Mouse (Mus musculus): ENCODE results near the gene Gm10715. TPM values are rescaled to one million over a fixed set of nuclear protein-coding genes. Genes with fewer than 3 reads are reported as not detected.
"Not testable (repeated sequence)": the region's sequence is repeated elsewhere in the genome, so short reads cannot be mapped to it uniquely, and the experiment has no call there.

The Gm10715 gene
- not detected in 2 replicates for polyA plus RNA-seq (2015; fragmentation: Nextera tagmentation; extraction: Ambion mirVana)

DNA sequence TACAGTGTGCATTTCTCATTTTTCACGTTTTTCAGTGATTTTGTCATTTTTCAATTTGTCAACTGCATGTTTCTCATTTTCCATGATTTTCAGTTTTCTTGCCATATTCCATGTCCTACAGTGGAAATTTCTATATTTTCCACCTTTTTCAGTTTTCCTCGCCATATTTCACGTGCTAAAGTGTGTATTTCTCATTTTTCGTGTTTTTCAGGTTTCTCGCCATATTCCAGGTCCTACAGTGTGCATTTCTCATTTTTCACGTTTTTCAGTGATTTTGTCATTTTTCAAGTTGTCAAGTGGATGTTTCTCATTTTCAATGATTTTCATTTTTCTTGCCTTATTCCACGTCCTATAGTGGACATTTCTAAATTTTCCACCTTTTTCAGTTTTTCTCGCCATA is at the start of gene Gm10715:
TSS of gene Gm10715 (plus strand) at position 301 of the 400 bp plus-strand sequence.
- H3K36me3 ChIP-seq, ATAC-seq: not testable (repeated sequence)
- WGBS, result 83% methylated on average over 8 of the region's 8 CpGs

DNA sequence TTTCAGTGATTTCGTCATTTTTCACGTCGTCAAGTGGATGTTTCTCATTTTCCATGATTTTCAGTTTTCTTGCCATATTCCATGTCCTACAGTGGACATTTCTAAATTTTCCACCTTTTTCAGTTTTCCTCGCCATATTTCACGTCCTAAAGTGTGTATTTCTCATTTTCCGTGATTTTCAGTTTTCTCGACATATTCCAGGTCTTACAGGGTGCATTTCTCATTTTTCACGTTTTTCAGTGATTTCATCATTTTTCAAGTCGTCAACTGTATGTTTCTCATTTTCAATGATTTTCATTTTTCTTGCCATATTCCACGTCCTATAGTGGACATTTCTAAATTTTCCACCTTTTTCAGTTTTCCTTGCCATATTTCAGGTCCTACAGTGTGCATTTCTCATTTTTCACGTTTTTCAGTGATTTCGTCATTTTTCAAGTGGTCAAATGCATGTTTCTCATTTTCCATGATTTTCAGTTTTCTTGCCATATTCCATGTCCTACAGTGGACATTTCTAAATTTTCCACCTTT is 36.2 kb upstream of the Gm10715 start, which contains the start of gene Gm10722:
TSS of gene Gm10722 (plus strand) at position 478 of the 528 bp plus-strand sequence.
- not testable (repeated sequence) for H3K36me3 ChIP-seq; H3K27ac ChIP-seq; H3K27me3 ChIP-seq; H3K4me1 ChIP-seq (replicated peaks); H3K4me2 ChIP-seq (replicated peaks); H3K9me3 ChIP-seq; ATAC-seq; H3K4me3 ChIP-seq (replicated peaks); H3K9ac ChIP-seq (replicated peaks)
- WGBS, result 75% methylated on average over 12 of the region's 12 CpGs

More for the DNA sequence above, at the start of gene Gm10715:
- not testable (repeated sequence) for H3K4me3 ChIP-seq (replicated peaks); H3K9me3 ChIP-seq; H3K4me1 ChIP-seq (replicated peaks); H3K27ac ChIP-seq; H3K27me3 ChIP-seq; H3K9ac ChIP-seq (replicated peaks); H3K4me2 ChIP-seq (replicated peaks)

DNA sequence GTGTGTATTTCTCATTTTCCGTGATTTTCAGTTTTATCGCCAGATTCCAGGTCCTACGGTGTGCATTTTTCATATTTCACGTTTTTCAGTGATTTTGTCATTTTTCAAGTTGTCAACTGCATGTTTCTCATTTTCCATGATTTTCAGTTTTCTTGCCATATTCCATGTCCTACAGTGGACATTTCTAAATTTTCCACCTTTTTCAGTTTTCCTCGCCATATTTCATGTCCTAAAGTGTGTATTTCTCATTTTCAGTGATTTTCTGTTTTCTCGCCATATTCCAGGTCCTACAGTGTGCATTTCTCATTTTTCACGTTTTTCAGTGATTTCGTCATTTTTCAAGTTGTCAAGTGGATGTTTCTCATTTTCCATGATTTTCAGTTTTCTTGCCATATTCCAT is 35.7 kb upstream of the Gm10715 start:
- not testable (repeated sequence) for H3K9ac ChIP-seq (replicated peaks); H3K27ac ChIP-seq; H3K9me3 ChIP-seq; H3K36me3 ChIP-seq; H3K4me1 ChIP-seq (replicated peaks); H3K4me2 ChIP-seq (replicated peaks); ATAC-seq; H3K4me3 ChIP-seq (replicated peaks); H3K27me3 ChIP-seq
- 65% methylated on average over 8 of the region's 8 CpGs for WGBS

DNA sequence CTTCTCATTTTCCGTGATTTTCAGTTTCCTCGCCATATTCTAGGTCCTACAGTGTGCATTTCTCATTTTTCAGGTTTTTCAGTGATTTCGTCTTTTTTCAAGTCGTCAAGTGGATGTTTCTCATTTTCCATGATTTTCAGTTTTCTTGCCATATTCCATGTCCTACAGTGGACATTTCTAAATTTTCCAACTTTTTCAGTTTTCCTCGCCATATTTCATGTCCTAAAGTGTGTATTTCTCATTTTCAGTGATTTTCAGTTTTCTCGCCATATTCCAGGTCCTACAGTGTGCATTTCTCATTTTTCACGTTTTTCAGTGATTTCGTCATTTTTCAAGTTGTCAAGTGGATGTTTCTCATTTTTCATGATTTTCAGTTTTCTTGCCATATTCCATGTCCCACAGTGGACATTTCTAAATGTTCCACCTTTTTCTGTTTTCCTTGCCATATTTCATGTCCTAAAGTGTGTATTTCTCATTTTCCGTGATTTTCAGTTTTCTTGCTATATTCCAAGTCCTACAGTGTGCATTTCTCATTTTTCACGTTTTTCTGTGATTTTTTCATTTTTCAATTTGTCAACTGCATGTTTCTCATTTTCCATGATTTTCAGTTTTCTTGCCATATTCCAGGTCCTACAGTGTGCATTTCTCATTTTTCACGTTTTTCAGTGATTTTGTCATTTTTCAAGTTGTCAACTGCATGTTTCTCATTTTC is 34.6 kb upstream of the Gm10715 start:
- not testable (repeated sequence) for H3K4me2 ChIP-seq (replicated peaks); H3K9me3 ChIP-seq; H3K27me3 ChIP-seq; H3K27ac ChIP-seq; H3K4me3 ChIP-seq (replicated peaks); H3K9ac ChIP-seq (replicated peaks); H3K4me1 ChIP-seq (replicated peaks); H3K36me3 ChIP-seq
- 70% methylated on average over 9 of the region's 11 CpGs for WGBS
- peak; percentile 90 for ATAC-seq

DNA sequence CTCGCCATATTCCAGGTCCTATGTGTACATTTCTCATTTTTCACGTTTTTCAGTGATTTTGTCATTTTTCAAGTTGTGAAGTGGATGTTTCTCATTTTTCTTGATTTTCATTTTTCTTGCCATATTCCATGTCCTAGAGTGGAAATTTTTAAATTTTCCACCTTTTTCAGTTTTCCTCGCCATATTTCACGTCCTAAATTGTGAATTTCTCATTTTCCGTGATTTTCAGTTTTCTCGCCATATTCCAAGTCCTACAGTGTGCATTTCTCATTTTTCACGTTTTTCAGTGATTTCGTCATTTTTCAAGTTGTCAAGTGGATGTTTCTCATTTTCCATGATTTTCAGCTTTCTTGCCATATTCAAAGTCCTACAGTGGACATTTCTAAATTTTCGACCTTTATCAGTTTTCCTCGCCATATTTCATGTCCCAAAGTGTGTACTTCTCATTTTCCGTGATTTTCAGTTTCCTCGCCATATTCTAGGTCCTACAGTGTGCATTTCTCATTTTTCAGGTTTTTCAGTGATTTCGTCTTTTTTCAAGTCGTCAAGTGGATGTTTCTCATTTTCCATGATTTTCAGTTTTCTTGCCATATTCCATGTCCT is 33.8 kb upstream of the Gm10715 start, which contains the start of gene Gm11168:
TSS of gene Gm11168 (plus strand) at position 553 of the 603 bp plus-strand sequence.
- not testable (repeated sequence) for H3K9me3 ChIP-seq; H3K36me3 ChIP-seq; H3K4me1 ChIP-seq (replicated peaks); H3K4me2 ChIP-seq (replicated peaks); H3K27ac ChIP-seq; ATAC-seq; H3K27me3 ChIP-seq; H3K4me3 ChIP-seq (replicated peaks); H3K9ac ChIP-seq (replicated peaks)
- 74% methylated on average over 6 of the region's 14 CpGs for WGBS

DNA sequence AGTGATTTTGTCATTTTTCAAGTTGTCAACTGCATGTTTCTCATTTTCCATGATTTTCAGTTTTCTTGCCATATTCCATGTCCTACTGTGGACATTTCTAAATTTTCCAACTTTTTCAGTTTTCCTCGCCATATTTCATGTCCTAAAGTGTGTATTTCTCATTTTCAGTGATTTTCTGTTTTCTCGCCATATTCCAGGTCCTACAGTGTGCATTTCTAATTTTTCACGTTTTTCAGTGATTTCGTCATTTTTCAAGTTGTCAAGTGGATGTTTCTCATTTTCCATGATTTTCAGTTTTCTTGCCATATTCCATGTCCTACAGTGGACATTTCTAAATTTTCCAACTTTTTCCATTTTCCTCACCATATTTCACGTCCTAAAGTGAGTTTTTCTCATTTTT is 30.5 kb upstream of the Gm10715 start:
- H3K9ac ChIP-seq (replicated peaks); H3K4me2 ChIP-seq (replicated peaks); H3K36me3 ChIP-seq; H3K4me3 ChIP-seq (replicated peaks); H3K27ac ChIP-seq; H3K27me3 ChIP-seq; H3K9me3 ChIP-seq; ATAC-seq; H3K4me1 ChIP-seq (replicated peaks): not testable (repeated sequence)
- WGBS, result 85% methylated on average over 1 of the region's 5 CpGs

DNA sequence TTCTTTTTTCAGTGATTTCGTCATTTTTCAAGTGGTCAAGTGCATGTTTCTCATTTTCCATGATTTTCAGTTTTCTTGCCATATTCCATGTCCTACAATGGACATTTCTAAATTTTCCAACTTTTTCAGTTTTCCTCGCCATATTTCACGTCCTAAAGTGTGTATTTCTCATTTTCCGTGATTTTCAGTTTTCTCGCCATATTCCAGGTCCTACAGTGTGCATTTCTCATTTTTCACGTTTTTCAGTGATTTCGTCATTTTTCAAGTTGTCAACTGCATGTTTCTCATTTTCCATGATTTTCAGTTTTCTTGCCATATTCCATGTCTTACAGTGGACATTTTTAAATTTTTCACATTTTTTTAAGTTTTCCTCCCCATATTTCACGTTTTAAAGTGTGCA is 30.0 kb upstream of the Gm10715 start:
- H3K4me2 ChIP-seq (replicated peaks); H3K36me3 ChIP-seq; H3K4me1 ChIP-seq (replicated peaks); H3K9ac ChIP-seq (replicated peaks); H3K9me3 ChIP-seq; H3K4me3 ChIP-seq (replicated peaks); H3K27me3 ChIP-seq; H3K27ac ChIP-seq: not testable (repeated sequence)
- peak; percentile 77 for ATAC-seq
- 74% methylated on average over 8 of the region's 8 CpGs for WGBS

DNA sequence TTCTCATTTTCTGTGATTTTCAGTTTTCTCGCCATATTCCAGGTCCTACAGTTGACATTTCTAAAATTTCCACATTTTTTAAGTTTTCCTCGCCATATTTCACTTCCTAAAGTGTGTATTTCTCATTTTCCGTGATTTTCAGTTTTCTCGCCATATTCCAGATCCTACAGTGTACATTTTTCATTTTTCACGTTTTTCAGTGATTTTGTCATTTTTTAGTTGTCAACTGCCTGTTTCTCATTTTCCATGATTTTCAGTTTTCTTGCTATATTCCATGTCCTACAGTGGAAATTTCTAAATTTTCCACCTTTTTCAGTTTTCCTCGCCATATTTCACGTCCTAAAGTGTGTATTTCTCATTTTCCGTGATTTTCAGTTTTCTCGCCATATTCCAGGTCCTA is 29.4 kb upstream of the Gm10715 start:
- H3K36me3 ChIP-seq; H3K4me2 ChIP-seq (replicated peaks); H3K27me3 ChIP-seq; H3K9ac ChIP-seq (replicated peaks); H3K27ac ChIP-seq; H3K9me3 ChIP-seq; H3K4me3 ChIP-seq (replicated peaks); H3K4me1 ChIP-seq (replicated peaks): not testable (repeated sequence)
- WGBS, result 80% methylated on average over 8 of the region's 9 CpGs
- peak; percentile 37 for ATAC-seq

DNA sequence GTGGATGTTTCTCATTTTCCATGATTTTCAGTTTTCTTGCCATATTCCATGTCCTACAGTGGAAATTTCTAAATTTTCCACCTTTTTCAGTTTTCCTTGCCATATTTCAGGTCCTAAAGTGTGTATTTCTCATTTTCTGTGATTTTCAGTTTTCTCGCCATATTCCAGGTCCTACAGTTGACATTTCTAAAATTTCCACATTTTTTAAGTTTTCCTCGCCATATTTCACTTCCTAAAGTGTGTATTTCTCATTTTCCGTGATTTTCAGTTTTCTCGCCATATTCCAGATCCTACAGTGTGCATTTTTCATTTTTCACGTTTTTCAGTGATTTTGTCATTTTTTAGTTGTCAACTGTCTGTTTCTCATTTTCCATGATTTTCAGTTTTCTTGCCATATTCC is 27.3 kb upstream of the Gm10715 start:
- H3K27ac ChIP-seq; H3K9ac ChIP-seq (replicated peaks); H3K36me3 ChIP-seq; H3K9me3 ChIP-seq; H3K4me3 ChIP-seq (replicated peaks); H3K4me2 ChIP-seq (replicated peaks); H3K4me1 ChIP-seq (replicated peaks); H3K27me3 ChIP-seq: not testable (repeated sequence)
- ATAC-seq, result peak; percentile 60
- WGBS, result no CpG with 5 or more reads among the region's 5 CpGs

DNA sequence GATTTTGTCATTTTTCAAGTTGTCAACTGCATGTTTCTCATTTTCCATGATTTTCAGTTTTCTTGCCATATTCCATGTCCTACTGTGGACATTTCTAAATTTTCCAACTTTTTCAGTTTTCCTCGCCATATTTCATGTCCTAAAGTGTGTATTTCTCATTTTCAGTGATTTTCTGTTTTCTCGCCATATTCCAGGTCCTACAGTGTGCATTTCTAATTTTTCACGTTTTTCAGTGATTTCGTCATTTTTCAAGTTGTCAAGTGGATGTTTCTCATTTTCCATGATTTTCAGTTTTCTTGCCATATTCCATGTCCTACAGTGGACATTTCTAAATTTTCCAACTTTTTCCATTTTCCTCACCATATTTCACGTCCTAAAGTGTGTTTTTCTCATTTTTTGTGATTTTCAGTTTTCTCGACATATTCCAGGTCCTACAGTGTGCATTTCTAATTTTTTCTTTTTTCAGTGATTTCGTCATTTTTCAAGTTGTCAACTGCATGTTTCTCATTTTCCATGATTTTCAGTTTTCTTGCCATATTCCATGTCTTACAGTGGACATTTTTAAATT is 24.5 kb upstream of the Gm10715 start:
- H3K4me3 ChIP-seq (replicated peaks); ATAC-seq; H3K36me3 ChIP-seq; H3K9me3 ChIP-seq; H3K9ac ChIP-seq (replicated peaks); H3K27ac ChIP-seq; H3K27me3 ChIP-seq; H3K4me2 ChIP-seq (replicated peaks); H3K4me1 ChIP-seq (replicated peaks): not testable (repeated sequence)
- 83% methylated on average over 3 of the region's 7 CpGs for WGBS

DNA sequence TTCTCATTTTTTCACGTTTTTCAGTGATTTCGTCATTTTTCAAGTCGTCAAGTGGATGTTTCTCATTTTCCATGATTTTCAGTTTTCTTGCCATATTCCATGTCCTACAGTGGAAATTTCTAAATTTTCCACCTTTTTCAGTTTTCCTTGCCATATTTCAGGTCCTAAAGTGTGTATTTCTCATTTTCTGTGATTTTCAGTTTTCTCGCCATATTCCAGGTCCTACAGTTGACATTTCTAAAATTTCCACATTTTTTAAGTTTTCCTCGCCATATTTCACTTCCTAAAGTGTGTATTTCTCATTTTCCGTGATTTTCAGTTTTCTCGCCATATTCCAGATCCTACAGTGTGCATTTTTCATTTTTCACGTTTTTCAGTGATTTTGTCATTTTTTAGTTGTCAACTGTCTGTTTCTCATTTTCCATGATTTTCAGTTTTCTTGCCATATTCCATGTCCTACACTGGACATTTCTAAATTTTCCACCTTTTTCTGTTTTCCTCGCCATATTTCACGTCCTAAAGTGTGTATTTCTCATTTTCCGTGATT is 23.9 kb upstream of the Gm10715 start, which contains the start of gene Gm10721:
TSS of gene Gm10721 (plus strand) at position 408 of the 547 bp plus-strand sequence.
- not testable (repeated sequence) for H3K27me3 ChIP-seq; H3K9me3 ChIP-seq; H3K36me3 ChIP-seq; H3K4me1 ChIP-seq (replicated peaks); H3K27ac ChIP-seq; H3K9ac ChIP-seq (replicated peaks); H3K4me2 ChIP-seq (replicated peaks); H3K4me3 ChIP-seq (replicated peaks)
- WGBS, result no CpG with 5 or more reads among the region's 11 CpGs
- peak; percentile 37; the same call in 1 of the 2 replicates for ATAC-seq

DNA sequence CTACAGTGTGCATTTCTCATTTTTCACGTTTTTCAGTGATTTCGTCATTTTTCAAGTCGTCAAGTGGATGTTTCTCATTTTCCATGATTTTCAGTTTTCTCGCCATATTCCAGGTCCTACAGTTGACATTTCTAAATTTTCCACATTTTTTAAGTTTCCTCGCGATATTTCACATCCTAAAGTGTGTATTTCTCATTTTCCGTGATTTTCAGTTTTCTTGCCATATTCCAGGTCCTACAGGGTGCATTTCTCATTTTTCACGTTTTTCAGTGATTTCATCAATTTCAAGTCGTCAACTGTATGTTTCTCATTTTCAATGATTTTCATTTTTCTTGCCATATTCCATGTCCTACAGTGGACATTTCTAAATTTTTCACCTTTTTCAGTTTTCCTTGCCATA is 21.3 kb upstream of the Gm10715 start, which contains the start of gene Gm10720:
TSS of gene Gm10720 (plus strand) at position 301 of the 400 bp plus-strand sequence.
- ATAC-seq; H3K9ac ChIP-seq (replicated peaks); H3K4me2 ChIP-seq (replicated peaks); H3K4me3 ChIP-seq (replicated peaks); H3K27ac ChIP-seq; H3K36me3 ChIP-seq; H3K27me3 ChIP-seq; H3K4me1 ChIP-seq (replicated peaks); H3K9me3 ChIP-seq: not testable (repeated sequence)
- WGBS, result 75% methylated on average over 5 of the region's 9 CpGs
